Mouse (Mus musculus) brain, adult 2 months (tissue): Measurements from ENCODE around the gene Tomm34.
A peak's percentile ranks its signal among the peaks of the same experiment; 100 is the strongest.
"Not testable (repeated sequence)": the region's sequence is repeated elsewhere in the genome, so short reads cannot be mapped to it uniquely, and the experiment has no call there.

Source experiments
- DNase-seq: peaks from one replicate; pipeline ENCODE4 v3.0.0; 2011; ENCODE audit warnings: low read depth, low spot score

Tomm34 gene

GRCm38 (mm10) chr2:164076874-164077425, 6.0 kb upstream of the Tomm34 start:
- DNase-seq: no peak

- DNase-seq: no peak
Observed at GRCm38 (mm10) chr2:164075088-164075487, 4.1 kb upstream of the Tomm34 start.

GRCm38 (mm10) chr2:164073918-164074578, 3.1 kb upstream of the Tomm34 start:
- DNase-seq: peak; percentile 97

GRCm38 (mm10) chr2:164073120-164073519, 2.2 kb upstream of the Tomm34 start:
- no peak for DNase-seq

GRCm38 (mm10) chr2:164072109-164072508, 1.1 kb upstream of the Tomm34 start:
- DNase-seq: no peak

- DNase-seq: not testable (repeated sequence)
Observed at GRCm38 (mm10) chr2:164071437-164071820, 460 bp upstream of the Tomm34 start.

- peak; percentile 74 for DNase-seq
Observed at GRCm38 (mm10) chr2:164070142-164070764, 716 bp downstream of the Tomm34 start, which contains the start of gene Stk4. Gene Stk4, plus strand, starts transcription at chr2:164070322.

GRCm38 (mm10) chr2:164059634-164060235, 11.2 kb downstream of the Tomm34 start:
- DNase-seq: no peak

- peak; percentile 35 for DNase-seq
Observed at GRCm38 (mm10) chr2:164054671-164055070, 16.3 kb downstream of the Tomm34 start.

GRCm38 (mm10) chr2:164053767-164054166, 17.2 kb downstream of the Tomm34 start:
- DNase-seq: peak; percentile 95

- peak; percentile 81 for DNase-seq
Observed at GRCm38 (mm10) chr2:164047197-164047690, 23.7 kb downstream of the Tomm34 start.

GRCm38 (mm10) chr2:164041523-164041922, 29.4 kb downstream of the Tomm34 start:
- no peak for DNase-seq

- no peak for DNase-seq
Observed at GRCm38 (mm10) chr2:164040949-164041348, 30.0 kb downstream of the Tomm34 start.

- no peak for DNase-seq
Observed at GRCm38 (mm10) chr2:164038407-164039028, 32.5 kb downstream of the Tomm34 start.

GRCm38 (mm10) chr2:164036520-164037019, 34.4 kb downstream of the Tomm34 start:
- DNase-seq: no peak

- DNase-seq: no peak
Observed at GRCm38 (mm10) chr2:164032973-164033372, 38.0 kb downstream of the Tomm34 start.

- no peak for DNase-seq
Observed at GRCm38 (mm10) chr2:164031147-164031546, 39.8 kb downstream of the Tomm34 start.

- no peak for DNase-seq
Observed at GRCm38 (mm10) chr2:164025150-164025549, 45.8 kb downstream of the Tomm34 start, which contains the start of gene Pabpc1l. Gene Pabpc1l, plus strand, starts transcription at chr2:164025450.

- no peak for DNase-seq
Observed at GRCm38 (mm10) chr2:164022104-164022503, 48.9 kb downstream of the Tomm34 start.

- no peak for DNase-seq
Observed at GRCm38 (mm10) chr2:164019943-164020342, 51.0 kb downstream of the Tomm34 start.

- DNase-seq: peak; percentile 44
Observed at GRCm38 (mm10) chr2:164018910-164019309, 52.1 kb downstream of the Tomm34 start.

GRCm38 (mm10) chr2:164015304-164015703, 55.7 kb downstream of the Tomm34 start:
- no peak for DNase-seq
